Mouse (Mus musculus) limb, embryonic 15.5 days (tissue): ENCODE measurements around the gene Stn1. TPM values are rescaled to one million over a fixed set of nuclear protein-coding genes. Genes with fewer than 3 reads are reported as not detected.

Source experiments
- ATAC-seq: fragments of 200-750 bp; cut with Nextera tagmentation; 2 replicates; pipeline ENCODE4 v1.8.0; 2017; ENCODE audit warnings: low read depth, moderate TSS enrichment; ENCODE audit not compliant: insufficient number of reproducible peaks, low FRiP score, low TSS enrichment
- H3K27ac ChIP-seq: fragments of 300-500 bp; sonication (generic); 2 replicates; pipeline ENCODE4 v1.5.1; 2015; ENCODE audit warnings: moderate library complexity, mild to moderate bottlenecking, inconsistent platforms
- H3K27me3 ChIP-seq: fragments of 300-500 bp; sonication (generic); 2 replicates; pipeline ENCODE4 v1.6.1; 2015; ENCODE audit warnings: inconsistent platforms
- H3K36me3 ChIP-seq: fragments of 300-500 bp; sonication (generic); 2 replicates; pipeline ENCODE4 v1.6.1; 2015; ENCODE audit warnings: inconsistent platforms
- H3K4me1 ChIP-seq: fragments of 300-500 bp; sonication (generic); 2 replicates; pipeline ENCODE4 v1.6.1; 2015; ENCODE audit warnings: inconsistent platforms
- H3K4me2 ChIP-seq: fragments of 300-500 bp; sonication (generic); 2 replicates; pipeline ENCODE4 v1.6.1; 2015; ENCODE audit warnings: mild to moderate bottlenecking, inconsistent platforms
- H3K4me3 ChIP-seq: fragments of 300-500 bp; sonication (generic); 2 replicates; pipeline ENCODE4 v1.5.1; 2015; ENCODE audit warnings: mild to moderate bottlenecking, inconsistent platforms
- H3K9ac ChIP-seq: fragments of 300-500 bp; sonication (generic); 2 replicates; pipeline ENCODE4 v1.6.1; 2015; ENCODE audit warnings: inconsistent platforms
- H3K9me3 ChIP-seq: fragments of 300-500 bp; sonication (generic); 2 replicates; pipeline ENCODE4 v1.6.1; 2016; ENCODE audit warnings: inconsistent platforms
- WGBS: fragments of 180-500 bp; shearing (Covaris S2); methylation state at CpG from one replicate; pipeline ENCODE4 v1.1.7; 2015; 5-methylcytosine and 5-hydroxymethylcytosine counted together
- polyA plus RNA-seq: library from polyadenylated mRNA; unstranded; fragments of >200 nt; fragmentation: Nextera tagmentation; extraction: Ambion mirVana; gene quantifications from 2 replicates; pipeline ENCODE4 v1.2.1, GENCODE M21; 2015

Gene Stn1
- polyA plus RNA-seq, 1 experiment from 2014 or later: 52.2 TPM

DNA sequence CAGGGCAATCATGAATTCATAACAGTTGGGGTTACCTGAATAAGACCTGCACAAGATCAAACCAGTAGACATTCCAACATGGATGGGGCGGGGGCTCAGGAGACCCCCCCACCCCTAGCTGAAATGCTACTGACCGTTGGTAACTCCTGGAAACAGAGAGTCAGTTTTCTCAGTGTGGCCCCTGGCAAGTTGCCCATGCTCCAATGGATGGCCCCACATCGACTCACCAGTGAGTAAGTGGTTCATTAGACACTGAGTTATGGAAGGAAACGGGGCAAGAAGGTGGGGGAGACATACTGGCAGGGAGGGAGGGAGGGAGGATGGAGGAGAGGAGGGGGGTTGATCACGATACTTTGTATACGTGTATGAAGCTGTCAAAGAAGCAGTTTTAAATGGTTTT is 81.3 kb downstream of the Stn1 start:
- no peaks in the 10 kb centered on the region for H3K9me3 ChIP-seq
- peaks cover 69% of the 10 kb centered on the region for H3K4me1 ChIP-seq
- no peak overlapping the region for H3K4me2 ChIP-seq
- no peak for ATAC-seq
- no peak overlapping the region for H3K27ac ChIP-seq
- H3K27me3 ChIP-seq: no peaks in the 10 kb centered on the region
- H3K36me3 ChIP-seq: no peaks in the 10 kb centered on the region
- H3K9ac ChIP-seq: no peak overlapping the region
- WGBS: 63% methylated on average over 6 of the region's 6 CpGs
- H3K4me3 ChIP-seq: no peak overlapping the region

DNA sequence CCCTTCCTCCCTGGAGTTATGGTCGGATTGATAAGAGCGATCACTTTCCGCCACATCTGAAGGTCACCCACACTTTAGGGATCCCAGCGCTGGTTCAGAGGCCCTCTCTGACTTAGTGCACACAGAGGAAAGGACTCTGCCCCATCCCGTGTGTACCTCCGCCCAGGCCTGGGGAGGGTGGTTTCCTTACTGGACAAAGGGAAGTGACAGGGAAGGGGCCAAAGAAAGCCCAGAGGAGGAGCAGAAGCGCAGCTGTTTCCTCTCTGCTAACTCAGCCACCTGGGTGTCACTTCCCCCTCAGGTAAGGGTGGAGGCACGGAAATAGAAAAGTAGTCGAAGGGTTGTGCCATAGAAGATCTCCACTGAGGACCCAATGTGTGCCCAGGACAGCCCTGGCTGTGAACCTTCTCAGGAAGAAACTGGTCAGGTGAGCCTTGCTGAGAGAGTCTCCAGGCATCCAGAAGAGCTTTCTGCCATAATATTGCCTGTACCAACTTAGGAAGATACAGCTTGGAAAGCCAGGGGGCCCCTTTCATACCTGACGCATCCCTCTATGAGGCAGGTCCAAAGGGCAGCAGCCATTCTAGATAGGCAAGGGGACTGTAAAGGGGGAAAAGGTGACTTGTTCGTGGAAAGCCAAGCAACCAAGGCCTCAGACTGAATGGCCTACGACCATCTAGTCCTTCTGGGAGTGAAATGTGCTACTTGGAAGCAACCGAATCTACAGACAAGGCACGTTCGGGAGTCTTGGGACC is 82.1 kb downstream of the Stn1 start:
- peaks cover 69% of the 10 kb centered on the region for H3K4me1 ChIP-seq
- no peak overlapping the region for H3K4me2 ChIP-seq
- 80% methylated on average over 15 of the region's 15 CpGs for WGBS
- H3K4me3 ChIP-seq: no peak overlapping the region
- H3K9ac ChIP-seq: no peak overlapping the region
- no peaks in the 10 kb centered on the region for H3K36me3 ChIP-seq
- no peaks in the 10 kb centered on the region for H3K9me3 ChIP-seq
- no peaks in the 10 kb centered on the region for H3K27me3 ChIP-seq
- no peak for ATAC-seq
- peak overlapping the region; percentile 63; the same call in 1 of the 2 replicates for H3K27ac ChIP-seq

DNA sequence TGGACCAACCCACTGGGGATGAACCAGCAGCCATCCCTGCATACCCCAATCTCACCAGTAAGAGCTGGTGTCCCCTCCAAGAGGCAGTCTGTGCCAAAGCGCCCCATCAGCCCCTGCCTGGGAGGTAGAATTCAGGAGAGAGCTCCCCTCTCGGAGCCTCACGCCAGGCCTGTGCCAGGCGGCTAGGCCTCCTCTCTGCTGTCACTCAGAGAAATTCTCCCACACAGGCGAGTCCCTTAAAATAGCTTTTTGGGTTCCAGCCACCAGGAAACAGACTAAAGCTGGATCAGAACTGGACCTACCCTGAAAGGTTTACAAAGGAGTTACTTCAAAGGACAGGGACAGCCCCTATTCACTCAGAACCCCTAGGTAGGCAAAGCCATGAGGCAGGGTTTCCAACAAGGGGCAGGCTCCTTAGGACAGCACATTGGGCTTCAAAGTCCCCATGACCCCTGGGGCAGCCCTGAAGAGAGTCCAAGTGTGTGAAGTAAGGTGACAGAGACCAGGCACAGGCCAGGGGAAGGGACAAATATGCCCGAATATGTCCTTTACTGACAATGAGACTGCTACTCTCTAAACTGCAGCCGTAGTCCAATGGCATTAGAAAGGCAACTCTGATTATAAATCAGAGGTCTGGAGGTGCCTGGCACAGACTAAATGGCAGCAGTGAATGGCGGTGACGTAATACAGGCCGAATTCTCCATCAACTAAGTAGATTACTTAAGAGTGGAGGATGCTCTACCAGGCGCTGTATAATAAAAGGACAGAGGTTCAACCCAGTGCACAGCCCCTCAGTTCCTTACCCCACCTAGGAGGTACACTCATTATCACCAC is 82.9 kb downstream of the Stn1 start:
- 61% methylated on average over 11 of the region's 11 CpGs for WGBS
- Histone ChIP-seq H3K4me3 (no peak overlapping the region), H3K36me3 (no peaks in the 10 kb centered on the region), H3K9ac (no peak overlapping the region), H3K4me1 (peaks cover 69% of the 10 kb centered on the region), H3K27me3 (no peaks in the 10 kb centered on the region), H3K9me3 (no peaks in the 10 kb centered on the region), H3K4me2 (no peak overlapping the region), H3K27ac (peak overlapping the region; percentile 63)
- no peak for ATAC-seq

DNA sequence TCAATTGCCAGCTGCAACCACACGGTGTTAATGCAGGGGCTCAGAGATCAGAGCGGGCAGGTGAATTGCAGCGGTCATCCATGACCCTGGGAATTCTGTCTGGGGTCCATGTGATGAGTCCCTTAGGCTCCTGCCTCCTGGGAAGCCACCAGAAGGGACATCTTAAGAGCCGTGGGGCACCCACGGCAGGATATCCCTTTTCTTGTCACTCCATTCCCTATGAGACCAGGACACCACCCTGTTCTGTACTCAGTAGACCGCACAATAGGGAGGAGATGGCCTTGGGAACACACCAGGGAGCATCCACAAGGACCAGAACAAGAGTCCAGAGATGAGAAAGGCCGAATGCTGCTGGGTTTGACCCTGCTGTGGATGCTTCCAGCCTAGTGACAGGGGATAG is 84.0 kb downstream of the Stn1 start:
- no peaks in the 10 kb centered on the region for H3K9me3 ChIP-seq
- peak overlapping the region; percentile 63 for H3K27ac ChIP-seq
- no peak for ATAC-seq
- no peak overlapping the region for H3K4me3 ChIP-seq
- WGBS: 79% methylated on average over 7 of the region's 7 CpGs
- no peaks in the 10 kb centered on the region for H3K36me3 ChIP-seq
- H3K27me3 ChIP-seq: no peaks in the 10 kb centered on the region
- peaks cover 68% of the 10 kb centered on the region for H3K4me1 ChIP-seq
- H3K4me2 ChIP-seq: no peak overlapping the region
- H3K9ac ChIP-seq: 0 out of 2 replicates have a peak overlapping the region, but pooled peaks have one; percentile 14

DNA sequence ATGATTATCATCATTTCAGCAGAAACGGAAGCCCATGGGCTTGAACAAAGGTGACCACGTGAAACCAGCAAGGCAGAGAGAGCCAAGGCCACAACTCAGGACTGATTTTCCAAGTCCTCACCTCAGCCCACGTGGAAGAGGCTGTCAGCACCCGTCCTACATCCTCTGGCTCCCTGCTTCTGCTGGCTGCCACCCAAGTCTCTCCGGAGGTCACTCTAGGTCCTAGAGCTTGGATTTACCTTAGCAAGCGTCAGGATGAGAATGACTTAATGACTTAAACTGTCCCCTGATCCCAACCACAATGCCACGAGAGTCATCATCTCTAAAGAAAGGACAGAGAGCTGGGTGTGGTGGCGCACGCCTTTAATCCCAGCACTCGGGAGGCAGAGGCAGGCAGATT is 84.6 kb downstream of the Stn1 start:
- Histone ChIP-seq H3K9ac (no peak overlapping the region), H3K9me3 (no peaks in the 10 kb centered on the region), H3K36me3 (no peaks in the 10 kb centered on the region), H3K4me3 (no peak overlapping the region), H3K4me2 (no peak overlapping the region), H3K27ac (no peak overlapping the region), H3K4me1 (peaks cover 68% of the 10 kb centered on the region), H3K27me3 (no peaks in the 10 kb centered on the region)
- WGBS: 81% methylated on average over 10 of the region's 10 CpGs
- ATAC-seq: no peak

DNA sequence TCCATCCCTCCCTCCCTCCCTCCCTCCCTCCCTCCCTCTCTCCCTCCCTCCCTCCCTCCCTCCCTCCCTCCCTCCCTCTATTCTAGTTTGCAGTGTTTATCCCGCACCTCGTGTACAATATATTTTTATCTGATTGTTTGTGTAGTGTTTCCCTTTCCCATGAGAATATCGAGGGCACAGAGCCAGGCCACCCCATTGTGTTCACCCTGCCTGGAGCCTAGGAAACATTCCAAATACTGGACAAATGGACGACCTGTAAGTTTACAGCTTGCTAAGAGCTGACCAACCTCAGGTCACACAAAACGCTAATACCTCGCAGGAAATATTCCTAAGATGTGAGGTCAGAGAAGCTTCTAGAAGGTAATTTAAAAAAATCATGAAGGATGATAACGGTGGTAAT is 85.1 kb downstream of the Stn1 start:
- no peaks in the 10 kb centered on the region for H3K27me3 ChIP-seq
- no peak overlapping the region for H3K4me3 ChIP-seq
- ATAC-seq: no peak
- WGBS: 79% methylated on average over 7 of the region's 7 CpGs
- no peaks in the 10 kb centered on the region for H3K9me3 ChIP-seq
- H3K9ac ChIP-seq: no peak overlapping the region
- H3K36me3 ChIP-seq: no peaks in the 10 kb centered on the region
- H3K27ac ChIP-seq: no peak overlapping the region
- no peak overlapping the region for H3K4me2 ChIP-seq
- peaks cover 68% of the 10 kb centered on the region for H3K4me1 ChIP-seq

DNA sequence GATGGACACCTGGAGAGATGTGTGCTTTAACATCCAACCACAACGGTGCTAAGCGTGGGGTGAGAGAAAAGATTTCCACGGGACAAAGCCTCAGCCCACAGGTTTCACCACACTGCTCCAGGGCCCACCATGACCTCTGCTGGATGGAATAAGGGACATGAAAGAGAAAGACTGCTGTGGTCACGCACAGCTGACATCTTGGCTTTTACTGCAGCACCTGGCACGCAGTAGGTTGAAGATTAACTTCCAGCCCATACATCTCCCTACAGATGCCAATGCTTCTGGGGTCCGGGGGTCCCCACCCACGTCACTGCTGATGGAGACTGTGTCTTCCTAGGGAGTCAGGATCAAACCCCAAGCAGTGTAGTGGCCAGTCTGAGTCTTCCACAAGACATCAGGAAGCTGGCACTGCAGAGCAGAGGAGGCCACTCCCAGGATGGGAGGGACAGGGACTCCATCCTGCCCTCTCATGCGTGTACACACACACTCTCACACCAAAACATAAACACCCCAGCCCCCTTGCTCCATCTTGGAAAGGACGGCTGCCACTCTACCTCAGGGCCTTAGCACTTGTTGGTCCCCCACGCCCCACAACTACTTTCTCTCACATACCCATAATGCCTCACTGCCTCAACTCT is 85.7 kb downstream of the Stn1 start:
- Histone ChIP-seq H3K4me3 (no peak overlapping the region), H3K4me1 (peaks cover 73% of the 10 kb centered on the region), H3K36me3 (no peaks in the 10 kb centered on the region), H3K9me3 (no peaks in the 10 kb centered on the region), H3K27me3 (no peaks in the 10 kb centered on the region), H3K4me2 (no peak overlapping the region), H3K27ac (no peak overlapping the region), H3K9ac (no peak overlapping the region)
- 78% methylated on average over 10 of the region's 10 CpGs for WGBS
- no peak for ATAC-seq

Other genes starting within 250 kb of the Stn1 start
- gene Sh3pxd2a, start 73.1 kb downstream of the Stn1 start, polyA plus RNA-seq: 12.2 and 12.4 TPM in 2 replicates
- gene Slk, start 42.2 kb upstream of the Stn1 start, polyA plus RNA-seq: 12.9 TPM in 2 replicates
- 30.8 and 32.9 TPM in 2 replicates for gene Col17a1, start 154.6 kb upstream of the Stn1 start, polyA plus RNA-seq
- 272 and 284 TPM in 2 replicates for gene Sfr1, start 194.2 kb upstream of the Stn1 start, polyA plus RNA-seq